Mouse (Mus musculus): Measurements from ENCODE around the gene Ptafr.
A peak's percentile ranks its signal among the peaks of the same experiment; 100 is the strongest.
"Not testable (repeated sequence)": the region's sequence is repeated elsewhere in the genome, so short reads cannot be mapped to it uniquely, and the experiment has no call there.

Gene Ptafr

GRCm38 (mm10) chr4:132563261-132563660, 606 bp upstream of the Ptafr start:
- DNase-seq, result no peak

- DNase-seq, result no peak
Measured at GRCm38 (mm10) chr4:132565089-132565747, 1.4 kb downstream of the Ptafr start.

- DNase-seq, result no peak
Measured at GRCm38 (mm10) chr4:132567361-132567779, 3.5 kb downstream of the Ptafr start.

- no peak for DNase-seq
Measured at GRCm38 (mm10) chr4:132569115-132569514, 5.2 kb downstream of the Ptafr start.

- DNase-seq, result no peak
Measured at GRCm38 (mm10) chr4:132571190-132571589, 7.3 kb downstream of the Ptafr start.

- DNase-seq, result peak in 1 of 2 experiments; percentile 27
Measured at GRCm38 (mm10) chr4:132573327-132573726, 9.5 kb downstream of the Ptafr start.

- DNase-seq, result no peak
Measured at GRCm38 (mm10) chr4:132574809-132575347, 11.0 kb downstream of the Ptafr start.

- DNase-seq, result peak in 1 of 2 experiments; percentile 23
Measured at GRCm38 (mm10) chr4:132583781-132584180, 19.9 kb downstream of the Ptafr start.

GRCm38 (mm10) chr4:132584975-132585374, 21.1 kb downstream of the Ptafr start:
- DNase-seq, result no peak

- no peak for DNase-seq
Measured at GRCm38 (mm10) chr4:132586282-132586681, 22.4 kb downstream of the Ptafr start.

GRCm38 (mm10) chr4:132588512-132588911, 24.6 kb downstream of the Ptafr start:
- DNase-seq, result no peak

GRCm38 (mm10) chr4:132590642-132591041, 26.8 kb downstream of the Ptafr start:
- no peak for DNase-seq

- peak; percentile 44 to 50 for DNase-seq
Measured at GRCm38 (mm10) chr4:132592958-132593357, 29.1 kb downstream of the Ptafr start.

- DNase-seq, result no peak
Measured at GRCm38 (mm10) chr4:132594191-132594590, 30.3 kb downstream of the Ptafr start.

GRCm38 (mm10) chr4:132598861-132599260, 35.0 kb downstream of the Ptafr start:
- no peak for DNase-seq

GRCm38 (mm10) chr4:132599764-132600163, 35.9 kb downstream of the Ptafr start:
- DNase-seq, result no peak

- DNase-seq, result no peak
Measured at GRCm38 (mm10) chr4:132600465-132600864, 36.6 kb downstream of the Ptafr start.

- not testable (repeated sequence) for DNase-seq
Measured at GRCm38 (mm10) chr4:132601242-132601641, 37.4 kb downstream of the Ptafr start.

- no peak for DNase-seq
Measured at GRCm38 (mm10) chr4:132603468-132603867, 39.6 kb downstream of the Ptafr start.

- DNase-seq, result no peak
Measured at GRCm38 (mm10) chr4:132605816-132606215, 41.9 kb downstream of the Ptafr start.

GRCm38 (mm10) chr4:132608147-132608546, 44.3 kb downstream of the Ptafr start:
- no peak for DNase-seq

- DNase-seq, result no peak
Measured at GRCm38 (mm10) chr4:132610301-132610984, 46.6 kb downstream of the Ptafr start.

GRCm38 (mm10) chr4:132611320-132611719, 47.5 kb downstream of the Ptafr start:
- DNase-seq, result no peak

- no peak for DNase-seq
Measured at GRCm38 (mm10) chr4:132617873-132618272, 54.0 kb downstream of the Ptafr start.

Measured in spleen, adult 18-20 months (tissue).